Comparison of ENCODE assay signal across 9 mouse cellular contexts in genomic region chrX:143666991-143667390, GRCm38 (mm10).
A peak's percentile ranks its signal among the peaks of the same experiment; 100 is the strongest.
DNase-seq lines count a peak whose midpoint lies in the region; ATAC-seq lines count a peak whose summit lies in the region.
"Had no signal": no experiment of that assay in that cellular context is flagged by ENCODE, and none has a peak within 500 bp of the region (broad histone marks: within the 10 kb centered on the region; RNA-seq: fewer than 3 reads in every experiment).

No protein-coding gene starts in this region.

- H3K4me1 ChIP-seq in neural tube, embryonic 12.5 days: no peaks in the 10 kb centered on the region
- H3K4me1 ChIP-seq in hindbrain, embryonic 14.5 days (replicated peaks; ENCODE audit: control insufficient read depth, insufficient read depth, low read length): peaks cover 3% of the 10 kb centered on the region; the same call in 1 of the 2 replicates
- H3K4me1 ChIP-seq: liver, embryonic 13.5 days had no signal

- H3K4me2 ChIP-seq in neural tube, embryonic 12.5 days (replicated peaks): 0 out of 2 replicates have a peak overlapping the region, but pooled peaks have one; percentile 12
- H3K4me2 ChIP-seq in hindbrain, embryonic 14.5 days (replicated peaks): peak overlapping the region; percentile 55
- H3K4me2 ChIP-seq: liver, embryonic 13.5 days had no signal

- DNase-seq in embryo, embryonic 10.5 days (ENCODE audit: low spot score): peak; percentile 5
- no peak for DNase-seq in embryo, embryonic 10 days (ENCODE audit: low spot score)
- DNase-seq in neural tube, embryonic 10.5 days (ENCODE audit: extremely low spot score, low spot score): no peak
- DNase-seq in hindbrain, embryonic 14.5 days (ENCODE audit: low spot score): no peak
- DNase-seq in right cerebral cortex, adult 2 months (ENCODE audit: low spot score in 2 of 2): peak; percentile 29 to 51
- DNase-seq in spleen, adult 18-20 months: no peak
- no peak for DNase-seq in heart, adult 18-20 months
- DNase-seq: liver, embryonic 13.5 days had no signal

- no peak overlapping the region for H3K4me3 ChIP-seq in neural tube, embryonic 12.5 days
- no peak overlapping the region for H3K4me3 ChIP-seq in hindbrain, embryonic 14.5 days (replicated peaks; ENCODE audit: low read length)
- H3K4me3 ChIP-seq: liver, embryonic 13.5 days had no signal

- ATAC-seq in neural tube, embryonic 12.5 days (ENCODE audit: low FRiP score, low read depth): no peak
- ATAC-seq in hindbrain, embryonic 14.5 days (ENCODE audit: low FRiP score): no peak

- 41% methylated on average over 4 of the region's 4 CpGs for WGBS in neural tube, embryonic 12.5 days
- WGBS in hindbrain, embryonic 14.5 days: 40% methylated on average over 4 of the region's 4 CpGs

- H3K27ac ChIP-seq in neural tube, embryonic 12.5 days: no peak overlapping the region
- H3K27ac ChIP-seq in hindbrain, embryonic 14.5 days: no peak overlapping the region
- H3K27ac ChIP-seq: liver, embryonic 13.5 days had no signal

- no peak overlapping the region for H3K9ac ChIP-seq in neural tube, embryonic 12.5 days
- no peak overlapping the region for H3K9ac ChIP-seq in hindbrain, embryonic 14.5 days
- H3K9ac ChIP-seq: liver, embryonic 13.5 days had no signal

- H3K36me3 ChIP-seq in neural tube, embryonic 12.5 days: no peaks in the 10 kb centered on the region
- H3K36me3 ChIP-seq in hindbrain, embryonic 14.5 days (replicated peaks; ENCODE audit: control insufficient read depth, insufficient read depth): no peaks in the 10 kb centered on the region
- H3K36me3 ChIP-seq: liver, embryonic 13.5 days had no signal

- 0 out of 2 replicates have a peak, but pooled peaks cover 2% of the 10 kb centered on the region for H3K27me3 ChIP-seq in neural tube, embryonic 12.5 days (replicated peaks)
- no peaks in the 10 kb centered on the region; the same call in 1 of the 2 replicates for H3K27me3 ChIP-seq in hindbrain, embryonic 14.5 days (ENCODE audit: control insufficient read depth, insufficient read depth, low read length)
- H3K27me3 ChIP-seq: liver, embryonic 13.5 days had no signal

- H3K9me3 ChIP-seq in neural tube, embryonic 12.5 days: no peaks in the 10 kb centered on the region
- H3K9me3 ChIP-seq in hindbrain, embryonic 14.5 days (ENCODE audit: control insufficient read depth, low read length): no peaks in the 10 kb centered on the region
- H3K9me3 ChIP-seq: liver, embryonic 13.5 days had no signal

Comparison
In these comparisons a context has a peak if more than half of its experiments do, and no peak if none do; other contexts are left out.
1. DNase-seq: peak in embryo, embryonic 10.5 days (single experiment) and right cerebral cortex, adult 2 months (2 of 2); none in embryo, embryonic 10 days (single experiment), neural tube, embryonic 10.5 days (single experiment), hindbrain, embryonic 14.5 days (single experiment), spleen, adult 18-20 months (0 of 2) and heart, adult 18-20 months (0 of 2).